Mouse (Mus musculus): ENCODE measurements around the gene Golga1. TPM values are rescaled to one million over a fixed set of nuclear protein-coding genes. Genes with fewer than 3 reads are reported as not detected.
"Not testable (repeated sequence)": the region's sequence is repeated elsewhere in the genome, so short reads cannot be mapped to it uniquely, and the experiment has no call there.

Golga1 gene
- polyA plus RNA-seq, 1 experiment from 2014 or later, result 23.2 TPM

DNA sequence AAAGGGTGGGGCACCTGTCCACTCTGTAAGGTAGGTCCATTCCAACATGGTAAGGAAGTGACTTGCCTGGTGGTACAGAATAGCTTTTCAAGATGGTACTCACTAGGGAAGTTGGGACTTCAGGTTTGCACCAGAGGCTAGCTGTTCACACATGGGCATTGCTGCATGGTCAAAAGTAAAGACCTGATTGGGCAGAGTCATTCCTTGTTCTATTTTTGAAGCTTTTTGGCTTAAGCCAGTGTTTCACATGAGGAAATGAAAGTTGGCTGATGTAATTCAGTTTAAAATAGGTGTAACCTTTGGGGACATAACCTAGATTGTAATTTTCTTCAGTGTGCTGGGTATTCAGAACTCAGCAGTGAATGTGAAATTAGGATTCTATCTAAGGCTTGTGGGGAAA, 54.1 kb downstream of the Golga1 start:
- H3K36me3 ChIP-seq (ENCODE audit: control insufficient read depth, insufficient read depth, low read length), result peaks cover 14% of the 10 kb centered on the region
- no peak overlapping the region for H3K27ac ChIP-seq (ENCODE audit: low read depth, low read length)
- ATAC-seq (replicated peaks; ENCODE audit: insufficient number of reproducible peaks, low FRiP score, low TSS enrichment), result no peak
- H3K4me2 ChIP-seq, result no peak overlapping the region
- H3K9ac ChIP-seq (ENCODE audit: low read depth, low read length), result no peak overlapping the region
- H3K4me3 ChIP-seq (ENCODE audit: low read depth, low read length), result no peak overlapping the region
- no peaks in the 10 kb centered on the region for H3K27me3 ChIP-seq (ENCODE audit: control insufficient read depth, insufficient read depth, low read length)
- H3K9me3 ChIP-seq (replicated peaks; ENCODE audit: control insufficient read depth, low read length), result no peaks in the 10 kb centered on the region
- peaks cover 12% of the 10 kb centered on the region for H3K4me1 ChIP-seq (ENCODE audit: control insufficient read depth, insufficient read depth, low read length)

DNA sequence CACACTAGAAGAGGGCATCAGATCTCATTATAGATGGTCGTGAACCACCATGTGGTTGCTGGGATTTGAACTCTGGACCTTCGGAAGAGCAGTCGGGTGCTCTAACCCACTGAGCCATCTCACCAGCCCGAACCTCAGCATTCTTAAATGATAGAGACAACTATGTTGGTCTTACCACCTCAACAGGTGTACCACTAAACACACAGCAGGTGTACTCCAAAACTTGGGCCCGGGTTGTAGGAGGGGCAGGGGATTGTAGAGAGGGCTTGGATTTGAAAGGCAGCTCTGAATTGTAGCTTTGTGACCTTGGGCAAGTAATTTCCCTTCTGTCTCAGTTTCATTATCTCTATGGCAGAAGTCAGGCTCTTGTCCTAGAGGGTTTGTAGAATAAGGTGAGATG, 55.2 kb downstream of the Golga1 start:
- H3K9ac ChIP-seq (ENCODE audit: low read depth, low read length); H3K4me3 ChIP-seq (ENCODE audit: low read depth, low read length); H3K27me3 ChIP-seq (ENCODE audit: control insufficient read depth, insufficient read depth, low read length); H3K9me3 ChIP-seq (replicated peaks; ENCODE audit: control insufficient read depth, low read length); H3K4me2 ChIP-seq; H3K27ac ChIP-seq (ENCODE audit: low read depth, low read length); ATAC-seq (replicated peaks; ENCODE audit: insufficient number of reproducible peaks, low FRiP score, low TSS enrichment): not testable (repeated sequence)
- 96% methylated on average over 4 of the region's 5 CpGs for WGBS (ENCODE audit: insufficient replicate concordance)
- Histone ChIP-seq H3K4me1 (ENCODE audit: control insufficient read depth, insufficient read depth, low read length) (peaks cover 19% of the 10 kb centered on the region), H3K36me3 (ENCODE audit: control insufficient read depth, insufficient read depth, low read length) (peaks cover 10% of the 10 kb centered on the region)

- Histone ChIP-seq H3K4me3 (ENCODE audit: low read depth, low read length) (peak overlapping the region; percentile 79), H3K27ac (ENCODE audit: low read depth, low read length) (peak overlapping the region; percentile 90; the same call in 1 of the 2 replicates), H3K4me1 (ENCODE audit: control insufficient read depth, insufficient read depth, low read length) (peaks cover 22% of the 10 kb centered on the region), H3K27me3 (ENCODE audit: control insufficient read depth, insufficient read depth, low read length) (no peaks in the 10 kb centered on the region), H3K4me2 (peak overlapping the region; percentile 85), H3K9me3 (replicated peaks; ENCODE audit: control insufficient read depth, low read length) (no peaks in the 10 kb centered on the region), H3K9ac (ENCODE audit: low read depth, low read length) (peak overlapping the region; percentile 91), H3K36me3 (ENCODE audit: control insufficient read depth, insufficient read depth, low read length) (peaks cover under 1% of the 10 kb centered on the region)
- ATAC-seq (replicated peaks; ENCODE audit: insufficient number of reproducible peaks, low FRiP score, low TSS enrichment), result no peak
- WGBS (ENCODE audit: insufficient replicate concordance), result 25% methylated on average over 3 of the region's 3 CpGs
These were observed 56.4 kb downstream of the Golga1 start for GRCm38 (mm10) chr2:39008954-39009365.

GRCm38 (mm10) chr2:39008350-39008851, 56.9 kb downstream of the Golga1 start:
- Histone ChIP-seq H3K9ac (ENCODE audit: low read depth, low read length) (peak overlapping the region; percentile 91), H3K27ac (ENCODE audit: low read depth, low read length) (peak overlapping the region; percentile 90), H3K27me3 (ENCODE audit: control insufficient read depth, insufficient read depth, low read length) (no peaks in the 10 kb centered on the region), H3K36me3 (ENCODE audit: control insufficient read depth, insufficient read depth, low read length) (peaks cover 4% of the 10 kb centered on the region), H3K9me3 (replicated peaks; ENCODE audit: control insufficient read depth, low read length) (no peaks in the 10 kb centered on the region), H3K4me2 (peak overlapping the region; percentile 85), H3K4me3 (ENCODE audit: low read depth, low read length) (peak overlapping the region; percentile 79), H3K4me1 (ENCODE audit: control insufficient read depth, insufficient read depth, low read length) (peaks cover 28% of the 10 kb centered on the region)
- under 1% methylated on average over 25 of the region's 25 CpGs for WGBS (ENCODE audit: insufficient replicate concordance)
- peak; percentile 13 for ATAC-seq (replicated peaks; ENCODE audit: insufficient number of reproducible peaks, low FRiP score, low TSS enrichment)

- H3K27ac ChIP-seq (ENCODE audit: low read depth, low read length), result peak overlapping the region; percentile 90
- H3K9me3 ChIP-seq (replicated peaks; ENCODE audit: control insufficient read depth, low read length), result no peaks in the 10 kb centered on the region
- peak overlapping the region; percentile 91 for H3K9ac ChIP-seq (ENCODE audit: low read depth, low read length)
- no peaks in the 10 kb centered on the region for H3K27me3 ChIP-seq (ENCODE audit: control insufficient read depth, insufficient read depth, low read length)
- WGBS (ENCODE audit: insufficient replicate concordance), result under 1% methylated on average over 42 of the region's 44 CpGs
- H3K4me2 ChIP-seq, result peak overlapping the region; percentile 85
- H3K4me3 ChIP-seq (ENCODE audit: low read depth, low read length), result peak overlapping the region; percentile 79
- peaks cover 32% of the 10 kb centered on the region for H3K4me1 ChIP-seq (ENCODE audit: control insufficient read depth, insufficient read depth, low read length)
- peaks cover 7% of the 10 kb centered on the region for H3K36me3 ChIP-seq (ENCODE audit: control insufficient read depth, insufficient read depth, low read length)
- peak; percentile 85 for ATAC-seq (replicated peaks; ENCODE audit: insufficient number of reproducible peaks, low FRiP score, low TSS enrichment)
These were observed 57.5 kb downstream of the Golga1 start for GRCm38 (mm10) chr2:39007865-39008264.

- 84% methylated on average over 14 of the region's 14 CpGs for WGBS (ENCODE audit: insufficient replicate concordance)
These were observed 59.1 kb downstream of the Golga1 start for GRCm38 (mm10) chr2:39006149-39006730.

GRCm38 (mm10) chr2:39005574-39006079, 59.7 kb downstream of the Golga1 start, which contains the start of gene Rpl35:
Gene Rpl35, minus strand, starts transcription at chr2:39005624.
- Histone ChIP-seq H3K9ac (ENCODE audit: low read depth, low read length) (peak within 1 kb of the TSS; percentile 93), H3K4me3 (ENCODE audit: low read depth, low read length) (peak within 1 kb of the TSS; percentile 84), H3K27ac (ENCODE audit: low read depth, low read length) (peak within 1 kb of the TSS; percentile 89), H3K27me3 (ENCODE audit: control insufficient read depth, insufficient read depth, low read length) (no peaks in the 10 kb centered on the region), H3K36me3 (ENCODE audit: control insufficient read depth, insufficient read depth, low read length) (peaks cover 22% of the 10 kb centered on the region), H3K9me3 (replicated peaks; ENCODE audit: control insufficient read depth, low read length) (no peaks in the 10 kb centered on the region), H3K4me2 (peak within 1 kb of the TSS; percentile 97), H3K4me1 (ENCODE audit: control insufficient read depth, insufficient read depth, low read length) (peaks cover 34% of the 10 kb centered on the region)
- ATAC-seq (replicated peaks; ENCODE audit: insufficient number of reproducible peaks, low FRiP score, low TSS enrichment), result no peak
- whole genome bisulfite sequencing (ENCODE audit: insufficient replicate concordance), result 12% methylated on average over 15 of the region's 15 CpGs

More at GRCm38 (mm10) chr2:39006149-39006730, 59.1 kb downstream of the Golga1 start:
- H3K4me2 ChIP-seq, result peak overlapping the region; percentile 97
- ATAC-seq (replicated peaks; ENCODE audit: insufficient number of reproducible peaks, low FRiP score, low TSS enrichment), result no peak
- peaks cover 34% of the 10 kb centered on the region for H3K4me1 ChIP-seq (ENCODE audit: control insufficient read depth, insufficient read depth, low read length)
- no peaks in the 10 kb centered on the region for H3K27me3 ChIP-seq (ENCODE audit: control insufficient read depth, insufficient read depth, low read length)
- no peak overlapping the region for H3K27ac ChIP-seq (ENCODE audit: low read depth, low read length)
- peaks cover 16% of the 10 kb centered on the region for H3K36me3 ChIP-seq (ENCODE audit: control insufficient read depth, insufficient read depth, low read length)
- H3K9me3 ChIP-seq (replicated peaks; ENCODE audit: control insufficient read depth, low read length), result no peaks in the 10 kb centered on the region
- peak overlapping the region; percentile 84 for H3K4me3 ChIP-seq (ENCODE audit: low read depth, low read length)
- no peak overlapping the region for H3K9ac ChIP-seq (ENCODE audit: low read depth, low read length)

- under 1% methylated on average over 58 of the region's 58 CpGs for WGBS (ENCODE audit: insufficient replicate concordance)
- Histone ChIP-seq H3K4me3 (ENCODE audit: low read depth, low read length) (peak within 1 kb of the TSS; percentile 84), H3K4me2 (peak within 1 kb of the TSS; percentile 97), H3K9me3 (replicated peaks; ENCODE audit: control insufficient read depth, low read length) (no peaks in the 10 kb centered on the region), H3K36me3 (ENCODE audit: control insufficient read depth, insufficient read depth, low read length) (peaks cover 24% of the 10 kb centered on the region), H3K27me3 (ENCODE audit: control insufficient read depth, insufficient read depth, low read length) (no peaks in the 10 kb centered on the region), H3K27ac (ENCODE audit: low read depth, low read length) (peak within 1 kb of the TSS; percentile 89), H3K9ac (ENCODE audit: low read depth, low read length) (peak within 1 kb of the TSS; percentile 93), H3K4me1 (ENCODE audit: control insufficient read depth, insufficient read depth, low read length) (peaks cover 34% of the 10 kb centered on the region)
- ATAC-seq (replicated peaks; ENCODE audit: insufficient number of reproducible peaks, low FRiP score, low TSS enrichment), result peak; percentile 80
These were observed 60.4 kb downstream of the Golga1 start, which contains the start of gene Arpc5l for GRCm38 (mm10) chr2:39004880-39005435. Gene Arpc5l, plus strand, starts transcription at chr2:39005348.

Data from heart, embryonic 11.5 days (tissue).